Mouse (Mus musculus): Measurements from ENCODE around the gene Pnpla5.

The Pnpla5 gene

DNA sequence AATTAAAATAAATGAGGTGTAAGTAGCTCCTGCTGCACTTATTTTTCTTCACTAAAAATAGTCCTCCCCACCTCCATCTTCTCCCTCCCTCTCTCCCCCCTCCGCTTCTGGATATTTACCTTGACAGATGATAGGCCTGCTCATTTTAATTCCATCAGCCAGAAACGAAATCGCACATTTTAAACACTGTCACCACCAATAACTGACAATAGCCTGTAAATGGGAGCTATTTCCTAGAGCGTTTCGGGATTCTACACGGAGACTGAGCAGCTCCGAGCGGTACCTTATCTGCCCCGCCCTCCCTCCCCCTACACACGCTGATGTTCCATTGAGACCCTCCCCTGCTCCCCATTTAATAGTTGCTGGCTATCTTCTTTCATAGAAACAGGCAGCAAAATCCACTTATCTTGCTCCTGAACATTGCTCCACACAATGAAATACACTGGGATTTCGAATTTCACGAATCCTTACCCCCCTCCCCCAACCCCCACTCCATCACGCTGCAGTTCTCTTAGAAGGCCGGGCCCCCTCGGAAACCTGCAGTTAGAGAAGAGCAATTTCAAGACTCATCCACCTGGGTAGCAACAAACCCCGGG is 53.4 kb downstream of the Pnpla5 start:
- DNase-seq (ENCODE audit: low read depth, low spot score): no peak

DNA sequence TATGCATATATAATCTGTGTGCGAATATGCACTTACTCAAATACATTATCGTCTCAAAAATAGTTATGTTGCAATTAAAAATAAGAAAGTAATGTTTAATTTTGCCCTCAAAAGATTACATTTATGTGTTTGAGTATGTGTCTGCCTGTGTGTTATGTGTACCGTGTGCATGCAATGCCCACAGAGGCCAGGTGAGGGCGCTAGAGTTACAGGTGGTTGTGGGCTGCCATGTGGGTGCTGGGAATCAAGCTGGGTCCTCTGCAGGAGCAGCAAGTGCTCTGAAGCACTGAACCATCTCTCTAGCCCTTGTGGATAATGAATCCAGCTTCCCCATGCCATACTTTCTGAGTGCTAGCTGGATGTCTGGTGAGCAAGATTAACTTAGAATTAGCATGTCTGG is 57.3 kb downstream of the Pnpla5 start:
- DNase-seq (ENCODE audit: low read depth, low spot score): no peak

DNA sequence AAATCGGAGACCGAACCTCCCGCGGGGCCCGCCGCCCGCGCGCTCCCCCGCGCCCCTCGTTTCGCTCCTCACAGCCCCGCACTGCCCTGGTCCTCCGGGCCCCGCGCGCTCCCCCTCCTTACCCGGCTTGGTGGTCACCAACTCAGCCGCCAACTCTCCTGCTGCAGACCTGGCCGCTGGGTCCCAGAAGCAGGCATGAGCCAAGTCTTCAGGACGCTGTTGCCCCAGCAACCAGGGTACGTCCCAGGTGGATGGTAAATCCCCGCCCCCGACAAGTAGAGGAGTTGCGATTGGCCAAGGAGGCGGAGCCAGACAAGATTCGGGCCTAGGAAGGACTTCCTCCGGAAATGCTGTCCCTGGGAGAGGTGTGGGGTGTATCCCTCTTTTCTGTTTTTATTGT is 57.8 kb downstream of the Pnpla5 start, which contains the start of gene Efcab6:
Gene Efcab6, minus strand, starts transcription at position 240 of the 400 bp plus-strand sequence.
- DNase-seq (ENCODE audit: low read depth, low spot score): peak; percentile 56
